Mouse (Mus musculus) hindbrain, embryonic 12.5 days (tissue): ENCODE results near the gene Ets1. TPM values are rescaled to one million over a fixed set of nuclear protein-coding genes. Genes with fewer than 3 reads are reported as not detected.
A peak's percentile ranks its signal among the peaks of the same experiment; 100 is the strongest.

Experiments used
- ATAC-seq: fragments of 200-750 bp; cut with Nextera tagmentation; 2 replicates; pipeline ENCODE4 v1.8.0; 2017; ENCODE audit warnings: moderate TSS enrichment; ENCODE audit not compliant: low FRiP score
- H3K27ac ChIP-seq: fragments of 300-500 bp; sonication (generic); 2 replicates; pipeline ENCODE4 v1.5.1; 2016; ENCODE audit warnings: mild to moderate bottlenecking
- H3K27me3 ChIP-seq: fragments of 300-500 bp; sonication (generic); 2 replicates; pipeline ENCODE4 v1.6.1; 2016; ENCODE audit warnings: mild to moderate bottlenecking
- H3K36me3 ChIP-seq: fragments of 300-500 bp; sonication (generic); 2 replicates; pipeline ENCODE4 v1.6.1; 2016; ENCODE audit warnings: mild to moderate bottlenecking
- H3K4me1 ChIP-seq: fragments of 300-500 bp; sonication (generic); 2 replicates; pipeline ENCODE4 v1.6.1; 2016
- H3K4me2 ChIP-seq: fragments of 300-500 bp; sonication (generic); replicated peaks from 2 replicates; pipeline ENCODE4 v1.6.1; 2016; ENCODE audit warnings: mild to moderate bottlenecking
- H3K4me3 ChIP-seq: fragments of 300-500 bp; sonication (generic); 2 replicates; pipeline ENCODE4 v1.5.1; 2016; ENCODE audit warnings: mild to moderate bottlenecking
- H3K9ac ChIP-seq: fragments of 300-500 bp; sonication (generic); 2 replicates; pipeline ENCODE4 v1.6.1; 2016; ENCODE audit warnings: mild to moderate bottlenecking, moderate library complexity
- H3K9me3 ChIP-seq: fragments of 300-500 bp; sonication (generic); replicated peaks from 2 replicates; pipeline ENCODE4 v1.6.1; 2016; ENCODE audit warnings: mild to moderate bottlenecking
- WGBS: fragments of 180-500 bp; shearing (Covaris S2); methylation state at CpG from one replicate; pipeline ENCODE4 v1.1.7; 2016; 5-methylcytosine and 5-hydroxymethylcytosine counted together
- polyA plus RNA-seq: library from polyadenylated mRNA; unstranded; fragments of >200 nt; fragmentation: Nextera tagmentation; extraction: Ambion mirVana; gene quantifications from 2 replicates; pipeline ENCODE4 v1.2.1, GENCODE M21; 2016

The Ets1 gene
- polyA plus RNA-seq, 1 experiment from 2014 or later = 35.7 TPM

GRCm38 (mm10) chr9:32654305-32654704 is 18.3 kb downstream of the Ets1 start:
- no peaks in the 10 kb centered on the region for H3K36me3 ChIP-seq
- no peak overlapping the region for H3K27ac ChIP-seq
- no peaks in the 10 kb centered on the region for H3K4me1 ChIP-seq
- H3K9me3 ChIP-seq = no peaks in the 10 kb centered on the region
- no peak overlapping the region for H3K4me3 ChIP-seq
- 72% methylated on average over 1 of the region's 1 CpGs for WGBS
- H3K27me3 ChIP-seq = no peaks in the 10 kb centered on the region
- ATAC-seq = no peak
- no peak overlapping the region for H3K9ac ChIP-seq
- no peak overlapping the region for H3K4me2 ChIP-seq

- no peaks in the 10 kb centered on the region for H3K36me3 ChIP-seq
- ATAC-seq = no peak
- no peak overlapping the region for H3K4me3 ChIP-seq
- H3K27ac ChIP-seq = no peak overlapping the region
- peaks cover 2% of the 10 kb centered on the region; the same call in 1 of the 2 replicates for H3K27me3 ChIP-seq
- no peak overlapping the region for H3K9ac ChIP-seq
- WGBS = 70% methylated on average over 5 of the region's 5 CpGs
- no peaks in the 10 kb centered on the region for H3K9me3 ChIP-seq
- no peak overlapping the region for H3K4me2 ChIP-seq
- no peaks in the 10 kb centered on the region for H3K4me1 ChIP-seq
Measured at GRCm38 (mm10) chr9:32656351-32656844, 20.4 kb downstream of the Ets1 start.

DNA sequence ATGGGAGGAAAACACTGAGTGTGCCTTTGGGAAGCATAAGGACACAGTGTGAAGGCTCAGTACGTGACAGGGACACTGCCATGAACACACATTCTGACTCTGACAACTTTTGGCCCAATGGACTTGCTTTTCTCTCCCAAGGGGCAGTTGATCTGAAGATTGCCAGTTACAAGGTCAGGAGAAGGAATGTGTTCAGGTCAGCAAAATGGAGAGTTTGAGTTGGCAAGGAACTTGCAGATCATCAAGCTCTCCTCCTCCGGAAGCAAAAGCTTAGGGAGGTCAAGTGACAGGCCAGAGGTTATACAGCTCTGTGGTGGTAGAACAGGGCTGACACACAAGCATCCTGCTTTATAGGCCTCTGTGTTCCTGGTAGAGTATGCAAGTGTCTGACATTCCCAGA is 21.1 kb downstream of the Ets1 start:
- no peak overlapping the region for H3K4me3 ChIP-seq
- no peak overlapping the region for H3K27ac ChIP-seq
- no peak overlapping the region for H3K4me2 ChIP-seq
- 61% methylated on average over 2 of the region's 2 CpGs for WGBS
- no peak overlapping the region for H3K9ac ChIP-seq
- H3K36me3 ChIP-seq = no peaks in the 10 kb centered on the region
- peaks cover 6% of the 10 kb centered on the region; the same call in 1 of the 2 replicates for H3K27me3 ChIP-seq
- H3K4me1 ChIP-seq = no peaks in the 10 kb centered on the region
- no peak for ATAC-seq
- H3K9me3 ChIP-seq = no peaks in the 10 kb centered on the region

DNA sequence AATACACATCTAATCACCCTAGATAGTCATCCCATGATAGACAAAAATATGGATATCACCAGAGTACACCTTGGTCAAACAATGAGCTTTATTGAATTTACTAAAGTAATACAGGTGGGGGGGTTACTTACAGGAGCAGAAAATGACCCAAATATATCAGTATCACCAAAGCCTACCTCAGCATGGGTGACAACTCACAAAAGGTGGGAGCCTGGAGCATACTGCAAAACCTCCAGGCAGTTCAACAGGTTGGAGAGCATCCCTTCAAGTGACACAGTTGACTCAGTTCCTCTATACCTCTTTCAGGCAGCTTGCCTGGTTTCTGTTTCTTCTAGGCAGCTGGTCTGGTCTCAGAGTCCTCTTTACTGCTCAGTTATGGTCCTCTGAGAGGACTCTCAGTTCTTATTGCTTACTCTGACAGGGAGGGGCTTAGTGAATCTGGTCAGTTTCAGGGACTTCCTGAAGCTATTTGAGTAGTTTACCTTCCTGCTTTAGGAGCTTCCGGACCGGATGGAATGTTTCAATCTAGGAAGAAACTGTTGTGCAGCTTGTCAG is 24.5 kb downstream of the Ets1 start:
- no peak overlapping the region for H3K9ac ChIP-seq

GRCm38 (mm10) chr9:32661071-32661470 is 25.1 kb downstream of the Ets1 start:
- no peaks in the 10 kb centered on the region for H3K4me1 ChIP-seq
- H3K4me2 ChIP-seq = no peak overlapping the region
- H3K36me3 ChIP-seq = no peaks in the 10 kb centered on the region
- H3K27me3 ChIP-seq = peaks cover 21% of the 10 kb centered on the region
- no peak overlapping the region for H3K27ac ChIP-seq
- no peak for ATAC-seq
- no peak overlapping the region for H3K9ac ChIP-seq
- no peak overlapping the region for H3K4me3 ChIP-seq
- no peaks in the 10 kb centered on the region for H3K9me3 ChIP-seq
- WGBS = 92% methylated on average over 8 of the region's 8 CpGs

More for the DNA sequence above, 24.5 kb downstream of the Ets1 start:
- no peaks in the 10 kb centered on the region for H3K36me3 ChIP-seq
- peaks cover 17% of the 10 kb centered on the region for H3K27me3 ChIP-seq
- ATAC-seq = no peak
- no peak overlapping the region for H3K4me2 ChIP-seq
- no peak overlapping the region for H3K27ac ChIP-seq
- H3K4me3 ChIP-seq = no peak overlapping the region
- 92% methylated on average over 2 of the region's 2 CpGs for WGBS
- H3K4me1 ChIP-seq = no peaks in the 10 kb centered on the region
- no peaks in the 10 kb centered on the region for H3K9me3 ChIP-seq

GRCm38 (mm10) chr9:32661561-32661960 is 25.5 kb downstream of the Ets1 start:
- H3K27me3 ChIP-seq = peaks cover 26% of the 10 kb centered on the region
- no peaks in the 10 kb centered on the region for H3K4me1 ChIP-seq
- H3K36me3 ChIP-seq = no peaks in the 10 kb centered on the region
- no peak overlapping the region for H3K4me3 ChIP-seq
- no peaks in the 10 kb centered on the region for H3K9me3 ChIP-seq
- H3K27ac ChIP-seq = no peak overlapping the region
- no peak overlapping the region for H3K4me2 ChIP-seq
- ATAC-seq = no peak
- WGBS = 78% methylated on average over 4 of the region's 4 CpGs
- no peak overlapping the region for H3K9ac ChIP-seq

GRCm38 (mm10) chr9:32666611-32667517 is 30.8 kb downstream of the Ets1 start:
- no peak overlapping the region for H3K9ac ChIP-seq
- no peak for ATAC-seq
- H3K36me3 ChIP-seq = no peaks in the 10 kb centered on the region
- no peak overlapping the region for H3K27ac ChIP-seq
- 71% methylated on average over 11 of the region's 11 CpGs for WGBS
- peaks cover 55% of the 10 kb centered on the region for H3K27me3 ChIP-seq
- H3K4me1 ChIP-seq = peaks cover 16% of the 10 kb centered on the region
- H3K4me3 ChIP-seq = no peak overlapping the region
- no peaks in the 10 kb centered on the region for H3K9me3 ChIP-seq
- H3K4me2 ChIP-seq = no peak overlapping the region

DNA sequence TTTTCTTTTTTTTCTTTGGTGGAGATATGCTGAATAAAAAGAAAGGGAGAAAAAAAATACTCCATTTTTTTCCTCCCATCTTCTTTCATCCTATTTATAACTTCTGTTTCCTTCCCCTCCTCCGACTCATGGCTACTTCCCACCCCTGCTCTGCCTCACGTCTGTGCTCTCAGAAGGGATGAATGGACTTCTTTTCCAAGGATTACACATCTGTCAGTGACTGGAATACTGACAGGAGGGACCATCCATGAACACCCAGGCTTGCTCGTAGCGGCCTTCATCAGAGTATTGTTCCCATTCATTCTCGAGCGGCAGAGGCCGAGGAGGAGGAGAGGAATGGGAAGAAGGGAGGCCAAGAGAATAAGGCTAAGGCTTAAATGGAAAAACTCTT is 31.5 kb downstream of the Ets1 start:
- Histone ChIP-seq H3K9ac (no peak overlapping the region), H3K36me3 (no peaks in the 10 kb centered on the region), H3K27me3 (peaks cover 61% of the 10 kb centered on the region), H3K4me1 (peaks cover 22% of the 10 kb centered on the region), H3K4me2 (no peak overlapping the region), H3K27ac (no peak overlapping the region), H3K9me3 (no peaks in the 10 kb centered on the region), H3K4me3 (no peak overlapping the region)
- no peak for ATAC-seq
- 31% methylated on average over 7 of the region's 7 CpGs for WGBS

GRCm38 (mm10) chr9:32668075-32668673 is 32.2 kb downstream of the Ets1 start:
- Histone ChIP-seq H3K27ac (no peak overlapping the region), H3K4me3 (no peak overlapping the region), H3K9ac (no peak overlapping the region), H3K4me2 (0 out of 2 replicates have a peak overlapping the region, but pooled peaks have one; percentile 13), H3K27me3 (peaks cover 68% of the 10 kb centered on the region), H3K36me3 (no peaks in the 10 kb centered on the region), H3K4me1 (peaks cover 29% of the 10 kb centered on the region), H3K9me3 (no peaks in the 10 kb centered on the region)
- peak; percentile 54 for ATAC-seq
- 55% methylated on average over 9 of the region's 9 CpGs for WGBS

DNA sequence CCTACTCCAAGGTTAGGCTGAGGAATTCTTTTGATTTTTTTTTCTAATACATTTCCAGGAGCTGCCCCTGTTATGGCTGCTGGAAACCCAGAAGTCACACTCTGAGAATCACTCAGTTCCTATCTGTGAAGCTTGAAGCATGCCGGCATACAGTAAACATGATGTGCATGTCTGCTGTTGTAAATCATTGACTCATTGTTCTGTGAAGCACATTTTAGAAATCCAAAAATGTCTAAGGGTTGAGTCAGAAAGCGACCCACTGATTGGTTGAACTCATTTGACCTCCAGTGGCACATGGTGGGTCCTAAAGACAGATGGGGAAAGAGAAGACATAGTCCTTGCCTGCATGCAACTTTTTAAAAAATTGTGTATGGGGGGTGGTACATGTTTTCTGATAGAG is 33.4 kb downstream of the Ets1 start:
- WGBS = 75% methylated on average over 2 of the region's 2 CpGs
- no peak overlapping the region for H3K9ac ChIP-seq
- peaks cover 29% of the 10 kb centered on the region for H3K4me1 ChIP-seq
- no peaks in the 10 kb centered on the region for H3K9me3 ChIP-seq
- no peaks in the 10 kb centered on the region for H3K36me3 ChIP-seq
- H3K27ac ChIP-seq = no peak overlapping the region
- ATAC-seq = no peak
- H3K4me3 ChIP-seq = no peak overlapping the region
- H3K27me3 ChIP-seq = peaks cover 75% of the 10 kb centered on the region
- no peak overlapping the region for H3K4me2 ChIP-seq

GRCm38 (mm10) chr9:32671970-32672859 is 36.2 kb downstream of the Ets1 start:
- Histone ChIP-seq H3K27ac (peak overlapping the region; percentile 68), H3K27me3 (peaks cover 77% of the 10 kb centered on the region), H3K4me1 (peaks cover 43% of the 10 kb centered on the region), H3K4me2 (peak overlapping the region; percentile 53), H3K9ac (peak overlapping the region; percentile 19; the same call in 1 of the 2 replicates), H3K36me3 (no peaks in the 10 kb centered on the region), H3K9me3 (no peaks in the 10 kb centered on the region), H3K4me3 (peak overlapping the region; percentile 17)
- ATAC-seq = peak; percentile 60
- under 1% methylated on average over 35 of the region's 35 CpGs for WGBS
